Mouse (Mus musculus): ENCODE data around the gene Itpkb.
"Not testable (repeated sequence)": the region's sequence is repeated elsewhere in the genome, so short reads cannot be mapped to it uniquely, and the experiment has no call there.

DNA sequence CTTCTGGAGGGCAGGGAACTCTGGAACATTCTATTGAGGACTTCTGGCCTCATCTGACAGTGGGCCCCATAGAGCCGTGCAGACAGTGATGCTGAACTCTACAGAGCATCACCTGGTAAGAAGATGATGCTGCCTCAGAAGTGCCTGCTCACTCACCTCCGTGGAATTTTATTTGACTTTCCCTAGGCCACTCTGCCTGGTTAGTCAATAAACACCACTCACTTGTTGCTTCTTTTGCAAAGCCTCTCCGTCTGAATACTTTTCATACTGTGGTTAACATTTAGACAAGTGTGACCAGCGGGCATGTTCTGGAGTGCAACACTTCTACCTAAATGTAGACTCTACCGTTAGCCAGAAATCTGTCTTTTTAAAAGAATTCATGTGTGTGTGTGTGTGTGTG is 42.0 kb downstream of the Itpkb start:
- TF ChIP-seq CTCF (IDR thresholded peaks at IDR 0.05; ENCODE audit: borderline replicate concordance, extremely low read depth, insufficient read depth, insufficient read length); POLR2A (IDR thresholded peaks at IDR 0.05; ENCODE audit: borderline replicate concordance, extremely low read depth, insufficient read depth, insufficient read length, poor library complexity, severe bottlenecking): not testable (repeated sequence)
